Mouse (Mus musculus): ENCODE data around the gene Enox2. TPM values are rescaled to one million over a fixed set of nuclear protein-coding genes. Genes with fewer than 3 reads are reported as not detected.
"Not testable (repeated sequence)": the region's sequence is repeated elsewhere in the genome, so short reads cannot be mapped to it uniquely, and the experiment has no call there.

The Enox2 gene
- polyA plus RNA-seq, 1 experiment from 2014 or later = 6.3 TPM

- Histone ChIP-seq H3K9me3 (no peaks in the 10 kb centered on the region), H3K4me2 (no peak overlapping the region), H3K4me3 (no peak overlapping the region), H3K36me3 (no peaks in the 10 kb centered on the region), H3K27me3 (replicated peaks) (no peaks in the 10 kb centered on the region), H3K4me1 (no peaks in the 10 kb centered on the region), H3K27ac (replicated peaks) (no peak overlapping the region), H3K9ac (no peak overlapping the region)
- WGBS = 56% methylated on average over 2 of the region's 2 CpGs
- no peak for ATAC-seq (ENCODE audit: extremely low read depth, insufficient number of reproducible peaks, low FRiP score, low TSS enrichment)
Observed at GRCm38 (mm10) chrX:49154280-49154679, 133.8 kb downstream of the Enox2 start.

GRCm38 (mm10) chrX:49124774-49125429, 163.2 kb downstream of the Enox2 start:
- Histone ChIP-seq H3K4me1 (no peaks in the 10 kb centered on the region), H3K27ac (replicated peaks) (no peak overlapping the region), H3K9ac (no peak overlapping the region), H3K4me2 (no peak overlapping the region), H3K27me3 (replicated peaks) (no peaks in the 10 kb centered on the region), H3K9me3 (no peaks in the 10 kb centered on the region), H3K4me3 (no peak overlapping the region), H3K36me3 (no peaks in the 10 kb centered on the region)
- no peak for ATAC-seq (ENCODE audit: extremely low read depth, insufficient number of reproducible peaks, low FRiP score, low TSS enrichment)
- WGBS = 75% methylated on average over 3 of the region's 3 CpGs

- no peak overlapping the region for H3K9ac ChIP-seq
- no peaks in the 10 kb centered on the region for H3K9me3 ChIP-seq
- no peak overlapping the region for H3K4me3 ChIP-seq
- no peaks in the 10 kb centered on the region for H3K4me1 ChIP-seq
- H3K27ac ChIP-seq (replicated peaks) = no peak overlapping the region
- H3K4me2 ChIP-seq = no peak overlapping the region
- H3K36me3 ChIP-seq = no peaks in the 10 kb centered on the region
- no peaks in the 10 kb centered on the region for H3K27me3 ChIP-seq (replicated peaks)
- WGBS = 67% methylated on average over 3 of the region's 3 CpGs
- ATAC-seq (ENCODE audit: extremely low read depth, insufficient number of reproducible peaks, low FRiP score, low TSS enrichment) = no peak
Observed at GRCm38 (mm10) chrX:49116465-49116864, 171.6 kb downstream of the Enox2 start.

- WGBS = 42% methylated on average over 3 of the region's 3 CpGs
- ATAC-seq (ENCODE audit: extremely low read depth, insufficient number of reproducible peaks, low FRiP score, low TSS enrichment) = no peak
- Histone ChIP-seq H3K4me1 (no peaks in the 10 kb centered on the region), H3K27ac (replicated peaks) (no peak overlapping the region), H3K9me3 (no peaks in the 10 kb centered on the region), H3K27me3 (replicated peaks) (no peaks in the 10 kb centered on the region), H3K9ac (no peak overlapping the region), H3K4me3 (no peak overlapping the region), H3K36me3 (no peaks in the 10 kb centered on the region), H3K4me2 (no peak overlapping the region)
Observed at GRCm38 (mm10) chrX:49112412-49112811, 175.6 kb downstream of the Enox2 start.

- H3K4me2 ChIP-seq; ATAC-seq (ENCODE audit: extremely low read depth, insufficient number of reproducible peaks, low FRiP score, low TSS enrichment); H3K36me3 ChIP-seq; H3K4me1 ChIP-seq; H3K9ac ChIP-seq; H3K27ac ChIP-seq (replicated peaks); H3K4me3 ChIP-seq; H3K9me3 ChIP-seq; H3K27me3 ChIP-seq (replicated peaks): not testable (repeated sequence)
- WGBS = 64% methylated on average over 1 of the region's 1 CpGs
Observed at GRCm38 (mm10) chrX:49100542-49100941, 187.5 kb downstream of the Enox2 start.

- no peaks in the 10 kb centered on the region for H3K27me3 ChIP-seq (replicated peaks)
- no peak overlapping the region for H3K9ac ChIP-seq
- H3K4me2 ChIP-seq = no peak overlapping the region
- H3K4me1 ChIP-seq = no peaks in the 10 kb centered on the region
- ATAC-seq (ENCODE audit: extremely low read depth, insufficient number of reproducible peaks, low FRiP score, low TSS enrichment) = no peak
- no peak overlapping the region for H3K4me3 ChIP-seq
- H3K27ac ChIP-seq (replicated peaks) = no peak overlapping the region
- WGBS = 76% methylated on average over 2 of the region's 2 CpGs
- H3K36me3 ChIP-seq = no peaks in the 10 kb centered on the region
- H3K9me3 ChIP-seq = no peaks in the 10 kb centered on the region
Observed at GRCm38 (mm10) chrX:49096249-49096648, 191.8 kb downstream of the Enox2 start.

GRCm38 (mm10) chrX:49075055-49075454, 213.0 kb downstream of the Enox2 start:
- Histone ChIP-seq H3K4me2 (no peak overlapping the region), H3K9ac (no peak overlapping the region), H3K27ac (replicated peaks) (no peak overlapping the region), H3K9me3 (no peaks in the 10 kb centered on the region), H3K4me3 (no peak overlapping the region), H3K27me3 (replicated peaks) (no peaks in the 10 kb centered on the region), H3K4me1 (0 out of 2 replicates have a peak, but pooled peaks cover 4% of the 10 kb centered on the region), H3K36me3 (no peaks in the 10 kb centered on the region)
- 71% methylated on average over 6 of the region's 6 CpGs for WGBS
- no peak for ATAC-seq (ENCODE audit: extremely low read depth, insufficient number of reproducible peaks, low FRiP score, low TSS enrichment)

GRCm38 (mm10) chrX:49073563-49073962, 214.5 kb downstream of the Enox2 start:
- H3K27me3 ChIP-seq (replicated peaks) = no peaks in the 10 kb centered on the region
- no peak overlapping the region for H3K4me2 ChIP-seq
- no peak for ATAC-seq (ENCODE audit: extremely low read depth, insufficient number of reproducible peaks, low FRiP score, low TSS enrichment)
- no peak overlapping the region for H3K4me3 ChIP-seq
- no peak overlapping the region for H3K9ac ChIP-seq
- 0 out of 2 replicates have a peak, but pooled peaks cover 4% of the 10 kb centered on the region for H3K4me1 ChIP-seq
- H3K27ac ChIP-seq (replicated peaks) = no peak overlapping the region
- no peaks in the 10 kb centered on the region for H3K9me3 ChIP-seq
- 56% methylated on average over 3 of the region's 3 CpGs for WGBS
- no peaks in the 10 kb centered on the region for H3K36me3 ChIP-seq

- no peaks in the 10 kb centered on the region for H3K9me3 ChIP-seq
- H3K36me3 ChIP-seq = no peaks in the 10 kb centered on the region
- no peak overlapping the region for H3K4me2 ChIP-seq
- no peak overlapping the region for H3K27ac ChIP-seq (replicated peaks)
- H3K9ac ChIP-seq = no peak overlapping the region
- no peak for ATAC-seq (ENCODE audit: extremely low read depth, insufficient number of reproducible peaks, low FRiP score, low TSS enrichment)
- no peaks in the 10 kb centered on the region for H3K27me3 ChIP-seq (replicated peaks)
- H3K4me1 ChIP-seq = no peaks in the 10 kb centered on the region
- H3K4me3 ChIP-seq = no peak overlapping the region
Observed at GRCm38 (mm10) chrX:49045118-49045517, 242.9 kb downstream of the Enox2 start.

GRCm38 (mm10) chrX:49009746-49010145, 278.3 kb downstream of the Enox2 start:
- WGBS = 50% methylated on average over 5 of the region's 5 CpGs
- Histone ChIP-seq H3K9me3 (no peaks in the 10 kb centered on the region), H3K27me3 (replicated peaks) (no peaks in the 10 kb centered on the region), H3K4me2 (no peak overlapping the region), H3K4me1 (no peaks in the 10 kb centered on the region), H3K27ac (replicated peaks) (no peak overlapping the region), H3K9ac (no peak overlapping the region), H3K4me3 (no peak overlapping the region), H3K36me3 (no peaks in the 10 kb centered on the region)
- no peak for ATAC-seq (ENCODE audit: extremely low read depth, insufficient number of reproducible peaks, low FRiP score, low TSS enrichment)

GRCm38 (mm10) chrX:49005655-49006054, 282.4 kb downstream of the Enox2 start:
- no peak overlapping the region for H3K9ac ChIP-seq
- H3K27me3 ChIP-seq (replicated peaks) = no peaks in the 10 kb centered on the region
- H3K4me1 ChIP-seq = no peaks in the 10 kb centered on the region
- H3K4me3 ChIP-seq = no peak overlapping the region
- no peaks in the 10 kb centered on the region for H3K9me3 ChIP-seq
- 87% methylated on average over 1 of the region's 1 CpGs for WGBS
- no peaks in the 10 kb centered on the region for H3K36me3 ChIP-seq
- no peak overlapping the region for H3K4me2 ChIP-seq
- no peak for ATAC-seq (ENCODE audit: extremely low read depth, insufficient number of reproducible peaks, low FRiP score, low TSS enrichment)
- no peak overlapping the region for H3K27ac ChIP-seq (replicated peaks)

GRCm38 (mm10) chrX:49002892-49003291, 285.2 kb downstream of the Enox2 start:
- WGBS = 32% methylated on average over 1 of the region's 1 CpGs
- H3K4me2 ChIP-seq = no peak overlapping the region
- no peaks in the 10 kb centered on the region for H3K4me1 ChIP-seq
- no peaks in the 10 kb centered on the region for H3K9me3 ChIP-seq
- H3K36me3 ChIP-seq = no peaks in the 10 kb centered on the region
- H3K27ac ChIP-seq (replicated peaks) = no peak overlapping the region
- H3K27me3 ChIP-seq (replicated peaks) = no peaks in the 10 kb centered on the region
- no peak overlapping the region for H3K9ac ChIP-seq
- ATAC-seq (ENCODE audit: extremely low read depth, insufficient number of reproducible peaks, low FRiP score, low TSS enrichment) = no peak
- no peak overlapping the region for H3K4me3 ChIP-seq
